Mouse (Mus musculus) E14TG2a.4 (cell line): ENCODE data around the gene Cxcl16.

Source experiments
- CTCF ChIP-seq: conservative IDR thresholded peaks from 2 replicates; pipeline ENCODE4 v1.5.1; 2014; ENCODE audit warnings: low read length
- NANOG ChIP-seq: IDR thresholded peaks from 2 replicates; pipeline ENCODE4 v1.6.1; 2014; ENCODE audit warnings: borderline replicate concordance, low read length, mixed read lengths
- POU5F1 ChIP-seq: IDR thresholded peaks from 2 replicates; pipeline ENCODE4 v1.6.1; 2014; ENCODE audit warnings: low read length, borderline replicate concordance

DNA sequence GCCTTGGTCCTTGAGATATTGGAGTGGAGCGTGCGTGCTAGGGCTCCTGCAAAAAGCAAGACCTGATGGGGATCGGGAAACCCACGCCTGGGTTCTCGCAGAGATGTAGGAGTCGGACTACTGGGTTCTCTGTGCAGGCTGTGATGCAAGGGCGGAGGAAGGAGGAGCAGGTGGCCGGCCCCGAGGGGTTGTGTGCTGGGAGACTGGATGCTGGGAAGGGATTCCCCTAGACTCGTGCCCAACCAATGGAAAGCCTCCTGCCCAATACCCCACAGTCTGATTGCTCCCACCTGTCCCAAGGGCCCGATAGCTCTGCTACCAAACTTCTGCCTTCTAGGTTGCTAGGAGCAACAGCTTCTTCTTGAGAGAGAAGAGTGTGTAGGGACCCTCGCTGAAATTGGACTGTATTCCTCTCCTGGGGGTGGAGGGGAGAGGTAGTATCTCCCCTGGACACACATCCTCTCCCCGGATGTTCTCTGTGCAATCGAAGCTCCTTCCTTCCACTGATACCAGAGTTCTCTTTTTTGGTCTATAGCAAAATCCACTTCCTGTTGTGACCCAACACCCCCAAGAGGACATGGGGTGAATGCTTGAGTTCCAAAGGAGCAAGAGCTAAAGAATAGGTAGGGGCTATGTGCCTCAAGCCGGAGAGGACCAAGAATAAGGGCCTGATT lies 26.8 kb downstream of the Cxcl16 start:
- no peak for TF ChIP-seq CTCF
- TF ChIP-seq NANOG: no peak
- TF ChIP-seq POU5F1: no peak
